In genomic region chr2:79653093-79653808, GRCm38 (mm10) we compare ENCODE assay signal across 12 mouse cellular contexts. TPM values are rescaled to one million over a fixed set of nuclear protein-coding genes. Genes with fewer than 3 reads are reported as not detected.
DNase-seq lines count a peak whose midpoint lies in the region; ATAC-seq and TF ChIP-seq lines count a peak whose summit lies in the region.
"Had no signal": no experiment of that assay in that cellular context is flagged by ENCODE, and none has a peak within 500 bp of the region (broad histone marks: within the 10 kb centered on the region; RNA-seq: fewer than 3 reads in every experiment).

No protein-coding gene starts in this region.

- DNase-seq in gastrocnemius, adult 2 months = no peak
- DNase-seq in gastrocnemius, adult 8-10 months (ENCODE audit: low spot score in 2 of 2) = no peak
- no peak for DNase-seq in lung, postnatal 0 days (ENCODE audit: low spot score)
- DNase-seq in lung, postnatal 10 days = no peak
- DNase-seq in liver, embryonic 13.5 days = no peak
- DNase-seq in cerebellum, adult 11 months = no peak
- DNase-seq: cerebellum, adult 8-10 months had no signal

- H3K27me3 ChIP-seq in lung, postnatal 0 days (replicated peaks; ENCODE audit: insufficient read depth, low read length) = no peaks in the 10 kb centered on the region
- H3K27me3 ChIP-seq in liver, embryonic 13.5 days = no peaks in the 10 kb centered on the region
- no peaks in the 10 kb centered on the region for H3K27me3 ChIP-seq in stomach, embryonic 16.5 days (ENCODE audit: control insufficient read depth, insufficient read depth, low read length)
- H3K27me3 ChIP-seq in hindbrain, embryonic 16.5 days (replicated peaks; ENCODE audit: control insufficient read depth, insufficient read depth, low read length) = no peaks in the 10 kb centered on the region

- H3K36me3 ChIP-seq in lung, postnatal 0 days (ENCODE audit: insufficient read depth, low read length) = peaks cover 14% of the 10 kb centered on the region; the same call in 1 of the 2 replicates
- H3K36me3 ChIP-seq in liver, embryonic 13.5 days = peaks cover 23% of the 10 kb centered on the region
- H3K36me3 ChIP-seq in stomach, embryonic 16.5 days (ENCODE audit: control insufficient read depth, insufficient read depth, low read length) = peaks cover 7% of the 10 kb centered on the region; the same call in 1 of the 2 replicates
- peaks cover 9% of the 10 kb centered on the region for H3K36me3 ChIP-seq in hindbrain, embryonic 16.5 days (ENCODE audit: control insufficient read depth, insufficient read depth, low read length)

- H3K9me3 ChIP-seq in lung, postnatal 0 days (ENCODE audit: low read length) = no peaks in the 10 kb centered on the region
- H3K9me3 ChIP-seq in liver, embryonic 13.5 days (replicated peaks) = no peaks in the 10 kb centered on the region
- no peaks in the 10 kb centered on the region for H3K9me3 ChIP-seq in stomach, embryonic 16.5 days (replicated peaks; ENCODE audit: control insufficient read depth, low read length)
- no peaks in the 10 kb centered on the region for H3K9me3 ChIP-seq in hindbrain, embryonic 16.5 days (ENCODE audit: control insufficient read depth, low read length)

- H3K4me1 ChIP-seq in lung, postnatal 0 days (ENCODE audit: insufficient read depth, low read depth, low read length) = peaks cover 5% of the 10 kb centered on the region; the same call in 1 of the 2 replicates
- no peaks in the 10 kb centered on the region for H3K4me1 ChIP-seq in liver, embryonic 13.5 days (replicated peaks)
- 0 out of 2 replicates have a peak, but pooled peaks cover 3% of the 10 kb centered on the region for H3K4me1 ChIP-seq in stomach, embryonic 16.5 days (ENCODE audit: control insufficient read depth, insufficient read depth, low read length)
- no peaks in the 10 kb centered on the region for H3K4me1 ChIP-seq in hindbrain, embryonic 16.5 days (ENCODE audit: control insufficient read depth, insufficient read depth, low read depth, low read length)

- 80% methylated on average over 6 of the region's 6 CpGs for WGBS in lung, postnatal 0 days
- WGBS in liver, embryonic 13.5 days (ENCODE audit: insufficient replicate concordance) = 54% methylated on average over 6 of the region's 6 CpGs
- 75% methylated on average over 6 of the region's 6 CpGs for WGBS in stomach, embryonic 16.5 days
- WGBS in hindbrain, embryonic 16.5 days = 82% methylated on average over 6 of the region's 6 CpGs

- peak overlapping the region; percentile 24; the same call in 1 of the 2 replicates for H3K27ac ChIP-seq in gastrocnemius, adult 2 months
- no peak overlapping the region for H3K27ac ChIP-seq in lung, postnatal 0 days (ENCODE audit: low read length)
- no peak overlapping the region for H3K27ac ChIP-seq in liver, embryonic 13.5 days
- no peak overlapping the region for H3K27ac ChIP-seq in stomach, embryonic 16.5 days (ENCODE audit: low read length)
- H3K27ac ChIP-seq in hindbrain, embryonic 16.5 days (ENCODE audit: low read depth, low read length) = no peak overlapping the region
- H3K27ac ChIP-seq: hindbrain, postnatal 0 days had no signal

- intact Hi-C loops in gastrocnemius, adult 2 months (cut with DNase I) = loop anchor here (5.0 kb wide), 1 partner anchor 119 kb away; no protein-coding TSS in a partner anchor

- no peak for TF ChIP-seq CTCF in gastrocnemius, adult 2 months (IDR thresholded peaks at IDR 0.05)
- TF ChIP-seq CTCF in lung, postnatal 0 days (IDR thresholded peaks at IDR 0.05) = no peak

- H3K9ac ChIP-seq in lung, postnatal 0 days (replicated peaks; ENCODE audit: low read depth) = no peak overlapping the region
- no peak overlapping the region for H3K9ac ChIP-seq in liver, embryonic 13.5 days
- no peak overlapping the region for H3K9ac ChIP-seq in stomach, embryonic 16.5 days (ENCODE audit: low read length)
- H3K9ac ChIP-seq in hindbrain, embryonic 16.5 days (ENCODE audit: low read depth, low read length) = no peak overlapping the region

- no peak overlapping the region for H3K4me3 ChIP-seq in gastrocnemius, adult 2 months
- no peak overlapping the region for H3K4me3 ChIP-seq in lung, postnatal 0 days (ENCODE audit: low read depth, low read length)
- H3K4me3 ChIP-seq in liver, embryonic 13.5 days (replicated peaks) = no peak overlapping the region
- H3K4me3 ChIP-seq in stomach, embryonic 16.5 days (replicated peaks; ENCODE audit: low read length) = no peak overlapping the region
- no peak overlapping the region for H3K4me3 ChIP-seq in hindbrain, embryonic 16.5 days (ENCODE audit: low read length)
- H3K4me3 ChIP-seq: erythroblast, embryonic 14.5 days had no signal

- no peak for TF ChIP-seq EP300 in lung, postnatal 0 days (IDR thresholded peaks at IDR 0.05)

- no peak overlapping the region for H3K4me2 ChIP-seq in lung, postnatal 0 days (replicated peaks; ENCODE audit: low read depth, low read length)
- H3K4me2 ChIP-seq in liver, embryonic 13.5 days = no peak overlapping the region
- H3K4me2 ChIP-seq in stomach, embryonic 16.5 days (ENCODE audit: low read depth, low read length) = no peak overlapping the region
- H3K4me2 ChIP-seq in hindbrain, embryonic 16.5 days (ENCODE audit: low read length) = no peak overlapping the region

- peak; percentile 17; the same call in 1 of the 2 replicates for ATAC-seq in lung, postnatal 0 days
- peak; percentile 57 for ATAC-seq in liver, embryonic 13.5 days (ENCODE audit: low read depth)
- ATAC-seq in stomach, embryonic 16.5 days (ENCODE audit: insufficient read depth, low FRiP score) = peak; percentile 17; the same call in 1 of the 2 replicates
- no peak for ATAC-seq in hindbrain, embryonic 16.5 days
- ATAC-seq: hindbrain, postnatal 0 days had no signal

RNA-seq across cellular contexts. Expression of gene Itprid2, which starts 18.1 kb away (rescaled TPM):
- 10 to 100 TPM; 14.6 to 17.5 TPM for total RNA-seq in gastrocnemius, adult 2 months (2021)
- total RNA-seq in gastrocnemius, adult 8-10 months (2022) = 10 to 100 TPM; 15.2 to 19.2 (median 17.2) TPM
- polyA plus RNA-seq in lung, postnatal 0 days (2015; fragmentation: Nextera tagmentation; extraction: Ambion mirVana) = 7.2 and 7.6 TPM in 2 replicates
- polyA plus RNA-seq in liver, embryonic 13.5 days (2015; fragmentation: Nextera tagmentation; extraction: Ambion mirVana) = 2.3 and 2.8 TPM in 2 replicates
- 19.7 and 20.7 TPM in 2 replicates for polyA plus RNA-seq in stomach, embryonic 16.5 days (2015; fragmentation: Nextera tagmentation; extraction: Ambion mirVana)
- 5.0 and 5.5 TPM in 2 replicates for polyA plus RNA-seq in hindbrain, embryonic 16.5 days (2015; fragmentation: Nextera tagmentation; extraction: Ambion mirVana)

RNA-seq across cellular contexts. Expression of gene Ppp1r1c, which starts 54.3 kb away (rescaled TPM):
- under 1 TPM in 1 of 2 experiments, not detected in 1; 0.42 TPM for total RNA-seq in gastrocnemius, adult 2 months (2021)
- under 1 TPM in 2 of 4 experiments, not detected in 2; 0.20 to 0.34 TPM for total RNA-seq in gastrocnemius, adult 8-10 months (2022)
- polyA plus RNA-seq in lung, postnatal 0 days (2015; fragmentation: Nextera tagmentation; extraction: Ambion mirVana) = not detected in 2 replicates
- polyA plus RNA-seq in liver, embryonic 13.5 days (2015; fragmentation: Nextera tagmentation; extraction: Ambion mirVana) = not detected in 2 replicates
- not detected in 2 replicates for polyA plus RNA-seq in stomach, embryonic 16.5 days (2015; fragmentation: Nextera tagmentation; extraction: Ambion mirVana)
- 6.6 and 10.8 TPM in 2 replicates for polyA plus RNA-seq in hindbrain, embryonic 16.5 days (2015; fragmentation: Nextera tagmentation; extraction: Ambion mirVana)
- total RNA-seq: megakaryocyte-erythroid progenitor cell, adult 5-6 weeks had no signal
- polyA plus RNA-seq: erythroblast, embryonic 14.5 days had no signal
